Mouse (Mus musculus): Measurements from ENCODE around the gene Cda. TPM values are rescaled to one million over a fixed set of nuclear protein-coding genes. Genes with fewer than 3 reads are reported as not detected.
A peak's percentile ranks its signal among the peaks of the same experiment; 100 is the strongest.

Cda gene
- polyA plus RNA-seq, 1 experiment from 2014 or later, result 4.1 TPM

- no peak for ATAC-seq (ENCODE audit: insufficient number of reproducible peaks, low FRiP score, low TSS enrichment, low read depth)
- Histone ChIP-seq H3K9me3 (ENCODE audit: control insufficient read depth, low read length) (no peaks in the 10 kb centered on the region), H3K27ac (replicated peaks; ENCODE audit: low read depth, low read length) (no peak overlapping the region), H3K36me3 (ENCODE audit: control insufficient read depth, insufficient read depth, low read length) (no peaks in the 10 kb centered on the region), H3K27me3 (ENCODE audit: control insufficient read depth, insufficient read depth, low read length) (no peaks in the 10 kb centered on the region), H3K9ac (ENCODE audit: low read length) (no peak overlapping the region), H3K4me2 (ENCODE audit: low read depth, severe bottlenecking) (no peak overlapping the region), H3K4me3 (ENCODE audit: low read depth, low read length) (no peak overlapping the region), H3K4me1 (ENCODE audit: control insufficient read depth, insufficient read depth, low read length) (0 out of 2 replicates have a peak, but pooled peaks cover 3% of the 10 kb centered on the region)
- 62% methylated on average over 14 of the region's 14 CpGs for WGBS
- peak; percentile 65 for DNase-seq (ENCODE audit: low spot score)
These were observed 11.5 kb upstream of the Cda start for GRCm38 (mm10) chr4:138379091-138379840.

- Histone ChIP-seq H3K9ac (ENCODE audit: low read length) (no peak overlapping the region), H3K27ac (replicated peaks; ENCODE audit: low read depth, low read length) (no peak overlapping the region), H3K4me2 (ENCODE audit: low read depth, severe bottlenecking) (no peak overlapping the region), H3K9me3 (ENCODE audit: control insufficient read depth, low read length) (no peaks in the 10 kb centered on the region), H3K4me3 (ENCODE audit: low read depth, low read length) (no peak overlapping the region), H3K27me3 (ENCODE audit: control insufficient read depth, insufficient read depth, low read length) (no peaks in the 10 kb centered on the region), H3K4me1 (ENCODE audit: control insufficient read depth, insufficient read depth, low read length) (0 out of 2 replicates have a peak, but pooled peaks cover 3% of the 10 kb centered on the region), H3K36me3 (ENCODE audit: control insufficient read depth, insufficient read depth, low read length) (no peaks in the 10 kb centered on the region)
- WGBS, result 48% methylated on average over 6 of the region's 6 CpGs
- DNase-seq (ENCODE audit: low spot score) (peak; percentile 73), ATAC-seq (ENCODE audit: insufficient number of reproducible peaks, low FRiP score, low TSS enrichment, low read depth) (no peak)
These were observed 9.7 kb upstream of the Cda start for GRCm38 (mm10) chr4:138377526-138377925.

DNA sequence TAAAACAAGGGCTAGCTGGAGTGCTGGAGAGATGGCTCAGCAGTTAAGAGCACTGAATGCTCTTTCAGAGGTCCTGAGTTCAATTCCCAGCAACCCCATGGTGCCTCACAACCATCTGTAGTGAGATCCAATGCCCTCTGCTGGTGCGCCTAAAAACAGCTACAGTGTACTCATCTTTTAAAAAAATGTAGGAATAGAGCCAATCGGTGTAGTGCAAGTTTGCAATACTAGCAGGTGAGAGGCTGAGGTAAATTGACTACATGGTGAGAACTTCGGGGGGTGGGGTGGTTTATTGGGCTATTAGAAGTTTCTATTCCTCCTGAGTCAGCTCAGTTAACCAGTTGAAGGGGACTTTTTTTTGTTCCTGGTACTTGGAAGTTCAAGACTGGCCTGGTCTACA, 7.3 kb upstream of the Cda start:
- Histone ChIP-seq H3K9ac (ENCODE audit: low read length) (no peak overlapping the region), H3K36me3 (ENCODE audit: control insufficient read depth, insufficient read depth, low read length) (no peaks in the 10 kb centered on the region), H3K27ac (replicated peaks; ENCODE audit: low read depth, low read length) (no peak overlapping the region), H3K9me3 (ENCODE audit: control insufficient read depth, low read length) (no peaks in the 10 kb centered on the region), H3K4me3 (ENCODE audit: low read depth, low read length) (no peak overlapping the region), H3K27me3 (ENCODE audit: control insufficient read depth, insufficient read depth, low read length) (no peaks in the 10 kb centered on the region), H3K4me2 (ENCODE audit: low read depth, severe bottlenecking) (no peak overlapping the region), H3K4me1 (ENCODE audit: control insufficient read depth, insufficient read depth, low read length) (0 out of 2 replicates have a peak, but pooled peaks cover 3% of the 10 kb centered on the region)
- DNase-seq (ENCODE audit: low spot score) (no peak), ATAC-seq (ENCODE audit: insufficient number of reproducible peaks, low FRiP score, low TSS enrichment, low read depth) (no peak)
- WGBS, result 80% methylated on average over 3 of the region's 3 CpGs

DNA sequence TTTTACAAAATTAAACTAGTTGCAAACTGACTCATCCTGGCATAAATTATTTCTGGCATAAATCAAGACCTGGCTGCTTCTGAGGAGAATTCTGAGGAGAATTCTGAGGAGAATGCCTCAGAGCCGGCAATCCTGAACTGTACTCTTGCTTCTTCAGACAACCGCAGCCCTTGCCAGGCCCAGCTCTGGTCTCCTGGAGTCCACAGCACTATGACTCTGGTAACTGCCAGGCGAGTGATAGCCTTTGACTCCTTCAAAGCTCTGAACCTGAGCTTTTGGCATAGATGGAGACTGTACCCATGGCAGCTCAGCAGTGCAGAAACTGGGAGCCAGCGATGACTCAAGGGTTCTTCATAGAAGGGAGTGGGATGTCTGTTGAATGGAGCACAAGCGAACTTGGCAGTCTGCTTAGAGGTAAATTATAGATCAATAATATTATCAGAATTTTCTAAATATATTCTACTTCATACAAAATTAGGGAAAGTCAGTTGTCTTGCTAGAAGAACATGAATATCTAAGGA, 3.3 kb upstream of the Cda start:
- 82% methylated on average over 5 of the region's 5 CpGs for WGBS
- no peaks in the 10 kb centered on the region for H3K9me3 ChIP-seq (ENCODE audit: control insufficient read depth, low read length)

GRCm38 (mm10) chr4:138368498-138369260, 887 bp upstream of the Cda start:
- ATAC-seq (ENCODE audit: insufficient number of reproducible peaks, low FRiP score, low TSS enrichment, low read depth) (no peak), DNase-seq (ENCODE audit: low spot score) (no peak)
- H3K4me3 ChIP-seq (ENCODE audit: low read depth, low read length), result no peak overlapping the region
- no peaks in the 10 kb centered on the region for H3K36me3 ChIP-seq (ENCODE audit: control insufficient read depth, insufficient read depth, low read length)
- no peak overlapping the region for H3K27ac ChIP-seq (replicated peaks; ENCODE audit: low read depth, low read length)
- 0 out of 2 replicates have a peak, but pooled peaks cover 3% of the 10 kb centered on the region for H3K4me1 ChIP-seq (ENCODE audit: control insufficient read depth, insufficient read depth, low read length)
- no peak overlapping the region for H3K4me2 ChIP-seq (ENCODE audit: low read depth, severe bottlenecking)
- no peak overlapping the region for H3K9ac ChIP-seq (ENCODE audit: low read length)
- WGBS, result 77% methylated on average over 12 of the region's 12 CpGs
- H3K27me3 ChIP-seq (ENCODE audit: control insufficient read depth, insufficient read depth, low read length), result no peaks in the 10 kb centered on the region
- no peaks in the 10 kb centered on the region for H3K9me3 ChIP-seq (ENCODE audit: control insufficient read depth, low read length)

More for the DNA sequence above, 3.3 kb upstream of the Cda start:
- Histone ChIP-seq H3K4me1 (ENCODE audit: control insufficient read depth, insufficient read depth, low read length) (0 out of 2 replicates have a peak, but pooled peaks cover 3% of the 10 kb centered on the region), H3K27me3 (ENCODE audit: control insufficient read depth, insufficient read depth, low read length) (no peaks in the 10 kb centered on the region), H3K27ac (replicated peaks; ENCODE audit: low read depth, low read length) (no peak overlapping the region), H3K4me2 (ENCODE audit: low read depth, severe bottlenecking) (no peak overlapping the region), H3K36me3 (ENCODE audit: control insufficient read depth, insufficient read depth, low read length) (no peaks in the 10 kb centered on the region), H3K9ac (ENCODE audit: low read length) (no peak overlapping the region), H3K4me3 (ENCODE audit: low read depth, low read length) (no peak overlapping the region)
- ATAC-seq (ENCODE audit: insufficient number of reproducible peaks, low FRiP score, low TSS enrichment, low read depth) (no peak), DNase-seq (ENCODE audit: low spot score) (no peak)

DNA sequence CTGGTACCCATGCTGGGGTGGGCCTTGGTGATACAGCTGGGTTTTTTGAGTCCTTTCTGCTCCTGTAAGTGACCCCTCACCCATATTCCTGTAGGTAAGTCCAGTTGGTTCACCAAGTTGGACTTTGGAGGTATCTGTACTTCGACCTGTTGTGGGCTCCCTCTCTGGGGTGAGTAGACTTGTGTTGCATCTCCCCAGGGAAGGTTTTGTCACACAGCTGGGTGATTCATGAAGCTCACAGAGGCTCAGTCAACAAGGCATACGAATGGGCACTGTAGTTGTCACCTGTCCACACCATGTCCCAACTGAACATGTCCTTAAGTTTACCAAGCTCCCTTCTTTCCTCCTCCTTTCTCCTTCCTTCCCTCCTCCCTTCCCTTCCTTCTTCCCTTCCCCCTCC, 1.2 kb downstream of the Cda start:
- no peaks in the 10 kb centered on the region for H3K27me3 ChIP-seq (ENCODE audit: control insufficient read depth, insufficient read depth, low read length)
- no peaks in the 10 kb centered on the region for H3K9me3 ChIP-seq (ENCODE audit: control insufficient read depth, low read length)
- WGBS, result 89% methylated on average over 2 of the region's 2 CpGs

DNA sequence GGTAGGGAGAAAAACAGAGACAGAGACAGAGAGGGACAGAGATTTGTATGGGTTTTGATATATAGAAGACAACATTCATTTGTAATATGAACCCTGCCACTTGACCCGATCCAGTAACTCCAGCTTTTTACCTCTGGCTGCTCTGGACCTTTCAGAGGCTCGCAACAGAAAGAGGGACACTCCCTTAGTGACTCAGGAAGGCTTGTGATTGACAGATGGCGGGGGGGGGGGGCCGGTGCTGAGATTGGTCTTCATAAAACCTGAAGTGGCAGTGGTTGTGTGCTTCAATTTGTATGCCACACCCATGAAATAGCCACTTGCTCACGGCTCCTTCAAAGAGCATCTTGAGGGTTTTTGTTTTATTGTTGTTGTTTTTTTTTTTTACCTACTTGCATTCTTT, 4.3 kb downstream of the Cda start:
- H3K27ac ChIP-seq (replicated peaks; ENCODE audit: low read depth, low read length), result no peak overlapping the region
- H3K4me3 ChIP-seq (ENCODE audit: low read depth, low read length), result no peak overlapping the region
- DNase-seq (ENCODE audit: low spot score), result no peak
- no peaks in the 10 kb centered on the region for H3K9me3 ChIP-seq (ENCODE audit: control insufficient read depth, low read length)
- no peak overlapping the region for H3K4me2 ChIP-seq (ENCODE audit: low read depth, severe bottlenecking)
- H3K27me3 ChIP-seq (ENCODE audit: control insufficient read depth, insufficient read depth, low read length), result no peaks in the 10 kb centered on the region
- H3K4me1 ChIP-seq (ENCODE audit: control insufficient read depth, insufficient read depth, low read length), result 0 out of 2 replicates have a peak, but pooled peaks cover 3% of the 10 kb centered on the region
- H3K36me3 ChIP-seq (ENCODE audit: control insufficient read depth, insufficient read depth, low read length), result no peaks in the 10 kb centered on the region
- WGBS, result 57% methylated on average over 5 of the region's 5 CpGs
- no peak overlapping the region for H3K9ac ChIP-seq (ENCODE audit: low read length)
- ATAC-seq (ENCODE audit: insufficient number of reproducible peaks, low FRiP score, low TSS enrichment, low read depth), result no peak

More for the DNA sequence above, 1.2 kb downstream of the Cda start:
- Histone ChIP-seq H3K4me2 (ENCODE audit: low read depth, severe bottlenecking) (no peak overlapping the region), H3K4me1 (ENCODE audit: control insufficient read depth, insufficient read depth, low read length) (0 out of 2 replicates have a peak, but pooled peaks cover 3% of the 10 kb centered on the region), H3K4me3 (ENCODE audit: low read depth, low read length) (no peak overlapping the region), H3K9ac (ENCODE audit: low read length) (no peak overlapping the region), H3K27ac (replicated peaks; ENCODE audit: low read depth, low read length) (no peak overlapping the region), H3K36me3 (ENCODE audit: control insufficient read depth, insufficient read depth, low read length) (no peaks in the 10 kb centered on the region)
- DNase-seq (ENCODE audit: low spot score) (no peak), ATAC-seq (ENCODE audit: insufficient number of reproducible peaks, low FRiP score, low TSS enrichment, low read depth) (no peak)

- Histone ChIP-seq H3K4me1 (ENCODE audit: control insufficient read depth, insufficient read depth, low read length) (0 out of 2 replicates have a peak, but pooled peaks cover under 1% of the 10 kb centered on the region), H3K27ac (replicated peaks; ENCODE audit: low read depth, low read length) (no peak overlapping the region)
These were observed 4.9 kb downstream of the Cda start for GRCm38 (mm10) chr4:138362883-138363282.

More at GRCm38 (mm10) chr4:138362883-138363282, 4.9 kb downstream of the Cda start:
- WGBS, result 82% methylated on average over 7 of the region's 7 CpGs
- Histone ChIP-seq H3K27me3 (ENCODE audit: control insufficient read depth, insufficient read depth, low read length) (no peaks in the 10 kb centered on the region), H3K36me3 (ENCODE audit: control insufficient read depth, insufficient read depth, low read length) (no peaks in the 10 kb centered on the region), H3K4me2 (ENCODE audit: low read depth, severe bottlenecking) (no peak overlapping the region), H3K9me3 (ENCODE audit: control insufficient read depth, low read length) (no peaks in the 10 kb centered on the region), H3K9ac (ENCODE audit: low read length) (no peak overlapping the region), H3K4me3 (ENCODE audit: low read depth, low read length) (no peak overlapping the region)
- DNase-seq (ENCODE audit: low spot score) (no peak), ATAC-seq (ENCODE audit: insufficient number of reproducible peaks, low FRiP score, low TSS enrichment, low read depth) (no peak)
